Mouse (Mus musculus) heart, embryonic 10.5 days (tissue): ENCODE results near the gene Mdc1. TPM values are rescaled to one million over a fixed set of nuclear protein-coding genes. Genes with fewer than 3 reads are reported as not detected.

Experiments used
- DNase-seq: peaks from one replicate; pipeline ENCODE4 v3.0.0-alpha.2; 2017; ENCODE audit warnings: low spot score
- H3K27ac ChIP-seq: fragments of 300-500 bp; sonication (generic); 2 replicates; pipeline ENCODE4 v1.5.1; 2016; ENCODE audit warnings: mild to moderate bottlenecking
- H3K27me3 ChIP-seq: fragments of 300-500 bp; sonication (generic); 2 replicates; pipeline ENCODE4 v1.6.1; 2016; ENCODE audit warnings: mild to moderate bottlenecking; ENCODE audit not compliant: poor library complexity, insufficient read depth, severe bottlenecking
- H3K36me3 ChIP-seq: fragments of 300-500 bp; sonication (generic); 2 replicates; pipeline ENCODE4 v1.6.1; 2016; ENCODE audit warnings: mild to moderate bottlenecking, moderate library complexity
- H3K4me1 ChIP-seq: fragments of 300-500 bp; sonication (generic); 2 replicates; pipeline ENCODE4 v1.6.1; 2016; ENCODE audit warnings: mild to moderate bottlenecking
- H3K4me3 ChIP-seq: fragments of 300-500 bp; sonication (generic); 2 replicates; pipeline ENCODE4 v1.5.1; 2016; ENCODE audit warnings: mild to moderate bottlenecking, moderate library complexity
- H3K9me3 ChIP-seq: fragments of 300-500 bp; sonication (generic); 2 replicates; pipeline ENCODE4 v1.6.1; 2016; ENCODE audit warnings: mild to moderate bottlenecking, moderate library complexity
- WGBS: fragments of 180-500 bp; shearing (Covaris S2); methylation state at CpG from one replicate; pipeline ENCODE4 v1.1.7; 2016; 5-methylcytosine and 5-hydroxymethylcytosine counted together
- polyA plus RNA-seq: library from polyadenylated mRNA; unstranded; fragments of >200 nt; fragmentation: Nextera tagmentation; extraction: Ambion mirVana; gene quantifications from 2 replicates; pipeline ENCODE4 v1.2.1, GENCODE M21; 2016

Mdc1 gene
- 25.3 and 29.1 TPM in 2 replicates for polyA plus RNA-seq

DNA sequence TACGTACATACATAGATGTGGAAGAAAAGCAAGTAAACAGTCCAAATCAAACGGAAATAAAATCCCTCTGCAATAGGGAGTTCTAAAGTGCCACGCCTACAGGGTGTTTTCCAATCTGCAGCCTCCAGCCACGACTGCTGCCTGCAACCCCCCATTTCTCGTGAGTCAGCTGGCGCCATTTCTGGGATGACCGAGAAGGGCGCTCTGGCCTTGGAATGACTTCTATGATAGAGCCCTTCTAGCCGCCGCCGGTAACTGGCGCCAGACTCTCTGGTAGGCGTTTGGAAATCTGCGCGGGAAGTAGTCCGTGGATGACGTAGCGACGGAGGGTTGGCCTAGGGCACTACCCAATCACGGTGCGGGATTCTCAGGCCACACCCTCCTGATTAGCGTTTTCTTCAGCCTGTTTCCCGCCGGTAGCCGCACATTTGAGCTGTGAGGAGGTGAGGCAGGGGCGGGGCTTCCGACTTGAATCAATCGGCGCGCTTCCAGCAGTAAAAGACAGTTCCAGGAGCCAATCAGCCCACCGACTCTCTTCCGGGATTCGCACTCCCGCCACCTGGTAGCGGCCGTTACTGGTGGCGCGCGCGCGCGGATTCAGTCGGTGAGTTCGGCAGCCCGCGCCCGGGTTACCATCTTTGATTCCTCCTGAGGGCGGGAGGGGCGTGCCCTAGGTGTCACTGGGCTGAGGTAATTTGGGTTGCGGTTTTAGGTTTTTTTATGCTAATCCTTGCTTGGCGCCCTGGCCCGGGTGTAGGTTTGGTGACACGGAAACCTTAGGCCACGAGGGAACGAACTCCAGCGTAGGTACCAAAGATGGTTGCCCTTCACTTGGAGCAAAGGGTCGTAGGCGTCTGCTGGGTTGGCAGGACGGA, at the start of gene Mdc1:
Gene Mdc1, plus strand, starts transcription at position 440 of the 875 bp plus-strand sequence.
- H3K36me3 ChIP-seq = peaks cover 24% of the 10 kb centered on the region
- DNase-seq = peak; percentile 100

GRCm38 (mm10) chr17:35792837-35793236, 48.5 kb upstream of the Mdc1 start:
- Histone ChIP-seq H3K36me3 (no peaks in the 10 kb centered on the region), H3K4me1 (no peaks in the 10 kb centered on the region), H3K27me3 (0 out of 2 replicates have a peak, but pooled peaks cover 5% of the 10 kb centered on the region), H3K4me3 (no peak overlapping the region), H3K9me3 (no peaks in the 10 kb centered on the region), H3K27ac (no peak overlapping the region)
- 73% methylated on average over 2 of the region's 2 CpGs for WGBS
- no peak for DNase-seq

More for the DNA sequence above, at the start of gene Mdc1:
- Histone ChIP-seq H3K9me3 (no peaks in the 10 kb centered on the region), H3K27me3 (no peaks in the 10 kb centered on the region), H3K27ac (peak within 1 kb of the TSS; percentile 94), H3K4me1 (peaks cover 15% of the 10 kb centered on the region), H3K4me3 (peak within 1 kb of the TSS; percentile 77)
- under 1% methylated on average over 59 of the region's 59 CpGs for WGBS

GRCm38 (mm10) chr17:35795099-35795498, 46.2 kb upstream of the Mdc1 start:
- H3K27me3 ChIP-seq = 0 out of 2 replicates have a peak, but pooled peaks cover 5% of the 10 kb centered on the region
- no peak overlapping the region for H3K4me3 ChIP-seq
- no peak overlapping the region for H3K27ac ChIP-seq
- no peaks in the 10 kb centered on the region for H3K9me3 ChIP-seq
- no peaks in the 10 kb centered on the region for H3K36me3 ChIP-seq
- no peak for DNase-seq
- 30% methylated on average over 2 of the region's 2 CpGs for WGBS
- H3K4me1 ChIP-seq = no peaks in the 10 kb centered on the region

- H3K9me3 ChIP-seq = no peaks in the 10 kb centered on the region
- no peak overlapping the region for H3K27ac ChIP-seq
- DNase-seq = no peak
- no peak overlapping the region for H3K4me3 ChIP-seq
- no peaks in the 10 kb centered on the region for H3K36me3 ChIP-seq
- no peaks in the 10 kb centered on the region for H3K4me1 ChIP-seq
- H3K27me3 ChIP-seq = 0 out of 2 replicates have a peak, but pooled peaks cover 5% of the 10 kb centered on the region
- WGBS = 74% methylated on average over 6 of the region's 6 CpGs
Observed at GRCm38 (mm10) chr17:35795656-35796055, 45.7 kb upstream of the Mdc1 start.

DNA sequence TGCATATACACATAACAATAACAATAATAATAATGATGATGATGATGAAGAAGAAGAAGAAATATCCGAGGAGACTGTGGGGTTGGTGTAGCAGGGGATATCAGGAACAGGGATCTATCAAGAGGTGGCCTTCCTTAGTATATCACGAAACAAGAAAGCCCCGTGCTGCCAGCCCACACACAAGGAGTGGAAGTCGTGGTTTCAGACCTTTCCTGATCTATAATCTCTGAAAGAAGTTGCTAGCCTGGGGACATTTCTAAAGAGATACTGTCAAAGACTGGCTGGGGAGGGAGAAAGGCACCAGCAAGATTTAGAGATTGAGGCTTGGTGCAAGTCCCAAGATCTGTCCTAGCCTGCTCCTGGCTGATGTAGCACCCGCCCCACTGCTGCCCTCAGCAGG, 44.5 kb upstream of the Mdc1 start:
- no peaks in the 10 kb centered on the region for H3K9me3 ChIP-seq
- no peaks in the 10 kb centered on the region for H3K36me3 ChIP-seq
- no peak for DNase-seq
- no peaks in the 10 kb centered on the region for H3K27me3 ChIP-seq
- H3K4me1 ChIP-seq = no peaks in the 10 kb centered on the region
- whole genome bisulfite sequencing = 64% methylated on average over 5 of the region's 5 CpGs
- H3K4me3 ChIP-seq = no peak overlapping the region
- H3K27ac ChIP-seq = no peak overlapping the region

DNA sequence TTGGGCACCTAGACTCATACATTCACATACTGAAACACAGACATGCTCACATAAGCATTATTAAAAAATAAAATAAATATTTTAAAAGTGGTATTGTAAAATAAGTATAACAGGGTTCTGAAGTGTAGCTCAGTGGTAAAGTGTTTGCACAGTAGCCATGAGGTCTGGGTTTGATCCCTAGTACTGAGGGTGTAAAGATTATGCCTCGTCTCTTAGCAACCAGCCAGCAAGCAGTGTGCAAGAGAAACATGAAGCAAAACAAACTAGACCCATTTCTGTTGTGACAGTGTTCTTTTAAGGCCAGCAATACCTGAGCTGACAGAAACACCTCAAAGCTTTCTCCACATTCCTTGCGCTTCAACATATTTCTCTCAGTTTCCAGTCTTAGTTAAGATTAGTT, 40.4 kb upstream of the Mdc1 start:
- no peaks in the 10 kb centered on the region for H3K27me3 ChIP-seq
- H3K9me3 ChIP-seq = no peaks in the 10 kb centered on the region
- H3K4me1 ChIP-seq = peaks cover 12% of the 10 kb centered on the region; the same call in 1 of the 2 replicates
- H3K4me3 ChIP-seq = no peak overlapping the region
- no peak overlapping the region for H3K27ac ChIP-seq
- DNase-seq = no peak
- no peaks in the 10 kb centered on the region for H3K36me3 ChIP-seq
- 82% methylated on average over 2 of the region's 2 CpGs for WGBS

DNA sequence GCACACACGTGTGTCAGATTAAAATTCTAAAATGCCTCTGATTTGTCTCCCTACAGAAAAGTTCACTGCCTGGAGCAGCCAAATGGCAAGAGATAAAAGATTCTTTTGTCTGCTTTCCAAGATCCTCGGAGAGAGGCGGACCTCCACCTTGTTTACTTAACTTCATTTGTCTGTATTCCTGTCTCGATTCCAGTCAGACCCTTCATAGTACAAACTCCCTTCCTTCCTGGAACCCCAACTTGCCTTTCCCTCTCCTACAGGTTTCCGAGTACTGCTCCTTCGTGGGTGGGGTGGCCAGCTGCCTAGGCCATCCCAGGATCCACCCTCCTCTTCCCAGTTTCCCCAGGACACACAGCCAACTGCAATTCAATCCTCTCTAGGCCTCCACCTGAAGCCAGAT, 38.3 kb upstream of the Mdc1 start:
- no peaks in the 10 kb centered on the region for H3K9me3 ChIP-seq
- 67% methylated on average over 6 of the region's 6 CpGs for WGBS

DNA sequence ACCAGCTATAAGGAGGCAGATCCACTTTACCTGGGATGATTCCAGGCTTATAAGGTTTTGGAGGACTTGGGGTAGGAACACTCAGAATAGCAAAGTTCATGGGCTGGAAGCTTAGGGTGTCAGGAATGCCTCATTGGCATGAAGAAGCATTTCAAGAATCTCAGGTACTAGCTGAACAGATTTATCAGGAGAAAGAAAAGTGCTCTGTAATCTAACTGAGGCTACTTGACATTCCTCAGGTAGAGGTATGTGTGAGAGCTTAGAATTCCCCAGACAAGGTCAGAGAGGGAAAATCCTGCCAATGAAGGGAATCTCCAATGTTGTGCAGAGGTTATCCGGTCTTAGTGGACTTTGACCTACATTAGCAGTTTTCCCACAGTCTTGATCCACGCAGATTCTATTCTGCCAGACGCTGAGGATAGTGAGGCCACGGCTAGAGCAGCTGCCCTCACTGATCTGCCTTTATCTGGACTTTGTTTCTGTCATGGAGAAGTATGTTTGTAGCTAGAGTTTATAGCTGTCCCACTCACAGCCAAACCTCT, 37.4 kb upstream of the Mdc1 start:
- Histone ChIP-seq H3K9me3 (no peaks in the 10 kb centered on the region), H3K36me3 (no peaks in the 10 kb centered on the region), H3K4me3 (no peak overlapping the region), H3K27me3 (no peaks in the 10 kb centered on the region), H3K27ac (peak overlapping the region; percentile 59; the same call in 1 of the 2 replicates), H3K4me1 (peaks cover 12% of the 10 kb centered on the region; the same call in 1 of the 2 replicates)
- 50% methylated on average over 4 of the region's 4 CpGs for WGBS
- DNase-seq = no peak

More for the DNA sequence above, 38.3 kb upstream of the Mdc1 start:
- Histone ChIP-seq H3K27ac (no peak overlapping the region), H3K27me3 (no peaks in the 10 kb centered on the region), H3K4me1 (peaks cover 12% of the 10 kb centered on the region; the same call in 1 of the 2 replicates), H3K4me3 (no peak overlapping the region), H3K36me3 (no peaks in the 10 kb centered on the region)
- DNase-seq = no peak

GRCm38 (mm10) chr17:35808073-35808472, 33.2 kb upstream of the Mdc1 start:
- H3K4me1 ChIP-seq = peaks cover 21% of the 10 kb centered on the region
- H3K36me3 ChIP-seq = no peaks in the 10 kb centered on the region
- no peaks in the 10 kb centered on the region for H3K9me3 ChIP-seq
- no peak overlapping the region for H3K4me3 ChIP-seq
- no peak overlapping the region for H3K27ac ChIP-seq
- 77% methylated on average over 9 of the region's 9 CpGs for WGBS
- DNase-seq = no peak
- H3K27me3 ChIP-seq = no peaks in the 10 kb centered on the region

DNA sequence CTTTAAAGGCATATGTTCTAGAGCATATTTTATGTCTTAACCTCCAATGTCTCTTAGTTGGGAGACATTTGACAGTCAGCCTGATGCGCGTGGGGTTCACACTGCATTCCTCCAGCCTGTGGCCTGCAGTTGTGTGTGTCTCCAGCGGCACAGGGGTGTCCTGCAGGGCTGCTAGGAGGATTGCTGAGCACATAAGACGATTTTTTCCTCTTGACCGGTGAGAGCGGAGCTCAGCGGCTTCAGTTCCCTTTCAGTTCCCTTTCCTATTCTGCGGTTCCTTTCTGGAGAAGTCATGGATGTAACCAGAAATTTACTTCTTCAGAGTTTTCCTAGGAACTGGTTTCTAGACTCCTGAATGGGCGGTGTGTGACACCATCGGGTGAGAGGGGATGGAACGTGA, 31.9 kb upstream of the Mdc1 start:
- DNase-seq = no peak
- 81% methylated on average over 11 of the region's 11 CpGs for WGBS

DNA sequence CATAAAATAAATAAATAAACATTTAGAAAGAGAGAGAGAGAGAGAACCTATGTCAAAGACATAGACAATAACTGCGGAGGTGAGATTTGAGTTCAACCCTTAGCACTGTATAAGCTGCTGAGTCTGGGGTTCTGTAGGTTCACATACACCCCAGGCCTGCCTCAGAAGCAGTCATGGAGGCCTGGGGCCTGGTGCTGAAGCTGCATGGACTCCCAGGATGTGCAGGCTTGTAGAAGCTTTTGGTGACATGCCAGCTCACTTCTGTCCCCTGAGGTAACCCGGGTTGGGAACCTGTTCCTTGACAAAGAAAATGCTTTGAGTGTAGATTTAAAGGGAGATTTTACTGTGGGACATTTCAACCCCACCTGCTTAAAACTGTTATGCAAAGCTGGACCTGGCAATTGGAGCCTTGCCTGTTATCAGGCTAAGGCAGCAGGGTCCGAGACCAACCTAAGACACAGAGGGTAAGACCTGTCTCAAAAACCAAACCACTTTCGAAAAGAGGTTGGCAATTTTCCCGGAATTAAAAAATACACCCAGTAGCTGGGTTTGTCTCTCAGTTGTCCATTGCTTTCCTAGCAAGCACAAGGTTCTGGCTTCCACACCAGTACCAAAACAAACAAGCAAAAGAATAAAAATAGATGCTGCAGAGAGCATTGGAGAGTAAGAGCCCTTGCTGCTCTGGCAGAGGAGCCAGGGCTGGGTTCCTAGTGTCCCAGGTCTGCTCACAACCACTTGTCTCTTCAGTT, 30.2 kb upstream of the Mdc1 start:
- no peak for DNase-seq
- WGBS = 85% methylated on average over 5 of the region's 5 CpGs
- peaks cover 38% of the 10 kb centered on the region for H3K4me1 ChIP-seq
- no peak overlapping the region for H3K27ac ChIP-seq
- no peaks in the 10 kb centered on the region for H3K9me3 ChIP-seq
- no peaks in the 10 kb centered on the region for H3K36me3 ChIP-seq
- no peaks in the 10 kb centered on the region for H3K27me3 ChIP-seq
- H3K4me3 ChIP-seq = no peak overlapping the region

More for the DNA sequence above, 31.9 kb upstream of the Mdc1 start:
- Histone ChIP-seq H3K27me3 (no peaks in the 10 kb centered on the region), H3K9me3 (no peaks in the 10 kb centered on the region), H3K4me3 (no peak overlapping the region), H3K36me3 (no peaks in the 10 kb centered on the region), H3K27ac (no peak overlapping the region), H3K4me1 (peaks cover 22% of the 10 kb centered on the region)

GRCm38 (mm10) chr17:35812307-35812706, 29.0 kb upstream of the Mdc1 start:
- H3K4me3 ChIP-seq = no peak overlapping the region
- no peaks in the 10 kb centered on the region for H3K36me3 ChIP-seq
- no peaks in the 10 kb centered on the region for H3K27me3 ChIP-seq
- DNase-seq = no peak
- WGBS = 79% methylated on average over 5 of the region's 5 CpGs
- H3K27ac ChIP-seq = peak overlapping the region; percentile 70; the same call in 1 of the 2 replicates
- H3K9me3 ChIP-seq = no peaks in the 10 kb centered on the region
- H3K4me1 ChIP-seq = peaks cover 47% of the 10 kb centered on the region
